Mouse (Mus musculus) neural tube, embryonic 13.5 days (tissue): Measurements from ENCODE around the gene Jakmip3. TPM values are rescaled to one million over a fixed set of nuclear protein-coding genes. Genes with fewer than 3 reads are reported as not detected.

Experiments
- ATAC-seq: fragments of 200-750 bp; cut with Nextera tagmentation; 2 replicates; pipeline ENCODE4 v1.8.0; 2017; ENCODE audit warnings: low read depth, mild to moderate bottlenecking, moderate TSS enrichment, moderate library complexity
- H3K27ac ChIP-seq: fragments of 300-500 bp; sonication (generic); replicated peaks from 2 replicates; pipeline ENCODE4 v1.5.1; 2015; ENCODE audit warnings: moderate library complexity, mild to moderate bottlenecking, inconsistent platforms
- H3K27me3 ChIP-seq: fragments of 300-500 bp; sonication (generic); 2 replicates; pipeline ENCODE4 v1.6.1; 2015; ENCODE audit warnings: mild to moderate bottlenecking, inconsistent platforms
- H3K36me3 ChIP-seq: fragments of 300-500 bp; sonication (generic); 2 replicates; pipeline ENCODE4 v1.6.1; 2015; ENCODE audit warnings: mild to moderate bottlenecking, inconsistent platforms
- H3K4me1 ChIP-seq: fragments of 300-500 bp; sonication (generic); replicated peaks from 2 replicates; pipeline ENCODE4 v1.6.1; 2015; ENCODE audit warnings: inconsistent platforms
- H3K4me2 ChIP-seq: fragments of 300-500 bp; sonication (generic); 2 replicates; pipeline ENCODE4 v1.6.1; 2015; ENCODE audit warnings: inconsistent platforms, mild to moderate bottlenecking, moderate library complexity
- H3K4me3 ChIP-seq: fragments of 300-500 bp; sonication (generic); 2 replicates; pipeline ENCODE4 v1.5.1; 2015; ENCODE audit warnings: mild to moderate bottlenecking, inconsistent platforms
- H3K9ac ChIP-seq: fragments of 300-500 bp; sonication (generic); 2 replicates; pipeline ENCODE4 v1.6.1; 2015; ENCODE audit warnings: moderate library complexity, mild to moderate bottlenecking, inconsistent platforms
- H3K9me3 ChIP-seq: fragments of 300-500 bp; sonication (generic); 2 replicates; pipeline ENCODE4 v1.6.1; 2016; ENCODE audit warnings: inconsistent platforms
- WGBS: fragments of 180-500 bp; shearing (Covaris S2); methylation state at CpG from one replicate; pipeline ENCODE4 v1.1.7; 2015; 5-methylcytosine and 5-hydroxymethylcytosine counted together
- polyA plus RNA-seq: library from polyadenylated mRNA; unstranded; fragments of >200 nt; fragmentation: Nextera tagmentation; extraction: Ambion mirVana; gene quantifications from 2 replicates; pipeline ENCODE4 v1.2.1, GENCODE M21; 2015

Gene Jakmip3
- polyA plus RNA-seq, 1 experiment from 2014 or later, result 5.1 TPM

- no peaks in the 10 kb centered on the region for H3K9me3 ChIP-seq
- peak overlapping the region; percentile 58 for H3K4me2 ChIP-seq
- peak overlapping the region; percentile 27 for H3K4me3 ChIP-seq
- H3K27ac ChIP-seq, result no peak overlapping the region; the same call in 1 of the 2 replicates
- 7% methylated on average over 26 of the region's 26 CpGs for WGBS
- no peaks in the 10 kb centered on the region for H3K36me3 ChIP-seq
- peak overlapping the region; percentile 42; the same call in 1 of the 2 replicates for H3K9ac ChIP-seq
- H3K27me3 ChIP-seq, result peaks cover 3% of the 10 kb centered on the region; the same call in 1 of the 2 replicates
- H3K4me1 ChIP-seq, result peaks cover 11% of the 10 kb centered on the region
- ATAC-seq, result peak; percentile 53
Measured at GRCm38 (mm10) chr7:138919156-138919944, 21.2 kb upstream of the Jakmip3 start.

DNA sequence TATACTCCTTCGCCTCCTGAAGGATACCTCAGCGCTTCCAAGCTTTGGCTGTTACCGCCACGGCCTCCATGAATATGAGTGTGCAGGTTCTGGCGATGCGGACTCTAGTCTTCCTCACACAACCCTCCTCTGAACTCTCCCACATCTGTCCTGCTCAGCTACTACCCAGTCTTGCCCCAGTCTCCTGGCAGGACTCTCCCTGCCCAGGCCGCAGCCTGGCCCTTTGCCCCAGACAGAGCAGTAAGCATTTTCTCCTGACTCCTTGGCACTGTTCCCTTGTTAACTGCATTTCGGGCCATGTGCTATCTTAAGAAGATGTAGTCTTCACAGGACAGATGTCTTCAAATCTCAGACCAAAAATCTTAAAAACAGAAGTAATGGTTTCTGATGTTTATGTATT is 18.9 kb upstream of the Jakmip3 start:
- peaks cover 3% of the 10 kb centered on the region for H3K27me3 ChIP-seq
- H3K9me3 ChIP-seq, result no peaks in the 10 kb centered on the region
- H3K36me3 ChIP-seq, result no peaks in the 10 kb centered on the region
- ATAC-seq, result no peak
- WGBS, result 92% methylated on average over 8 of the region's 8 CpGs
- no peak overlapping the region for H3K4me2 ChIP-seq
- no peak overlapping the region for H3K27ac ChIP-seq
- no peak overlapping the region for H3K4me3 ChIP-seq
- H3K9ac ChIP-seq, result no peak overlapping the region
- H3K4me1 ChIP-seq, result peaks cover 11% of the 10 kb centered on the region

- 9% methylated on average over 3 of the region's 3 CpGs for WGBS
- Histone ChIP-seq H3K9me3 (no peaks in the 10 kb centered on the region), H3K4me2 (no peak overlapping the region), H3K4me1 (peaks cover 10% of the 10 kb centered on the region), H3K4me3 (no peak overlapping the region), H3K27me3 (peaks cover 3% of the 10 kb centered on the region), H3K36me3 (no peaks in the 10 kb centered on the region), H3K27ac (no peak overlapping the region), H3K9ac (no peak overlapping the region)
- ATAC-seq, result no peak
Measured at GRCm38 (mm10) chr7:138923756-138924425, 16.6 kb upstream of the Jakmip3 start.

DNA sequence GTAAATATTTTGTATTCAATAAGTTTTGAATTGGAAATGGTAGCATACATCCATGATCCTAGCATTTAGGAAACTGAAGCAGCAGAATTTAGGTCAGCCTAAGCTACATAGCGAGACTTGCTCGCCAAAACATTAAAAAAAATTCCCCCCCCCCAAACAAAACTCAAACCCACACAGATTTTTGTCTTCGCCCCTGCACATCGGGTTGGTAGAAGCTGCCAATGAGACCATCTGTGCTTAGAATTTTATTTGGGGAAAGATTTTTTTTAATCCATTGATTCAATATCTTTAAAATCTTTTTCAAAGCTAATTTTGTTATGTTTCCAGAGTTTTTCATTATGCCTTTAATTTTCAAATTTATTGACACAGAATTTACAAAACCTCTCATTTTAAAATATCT is 12.1 kb upstream of the Jakmip3 start:
- Histone ChIP-seq H3K36me3 (no peaks in the 10 kb centered on the region), H3K27me3 (no peaks in the 10 kb centered on the region; the same call in 1 of the 2 replicates), H3K9me3 (no peaks in the 10 kb centered on the region), H3K27ac (no peak overlapping the region), H3K4me3 (no peak overlapping the region), H3K4me1 (no peaks in the 10 kb centered on the region), H3K9ac (no peak overlapping the region), H3K4me2 (no peak overlapping the region)
- WGBS, result 92% methylated on average over 4 of the region's 4 CpGs
- ATAC-seq, result no peak

DNA sequence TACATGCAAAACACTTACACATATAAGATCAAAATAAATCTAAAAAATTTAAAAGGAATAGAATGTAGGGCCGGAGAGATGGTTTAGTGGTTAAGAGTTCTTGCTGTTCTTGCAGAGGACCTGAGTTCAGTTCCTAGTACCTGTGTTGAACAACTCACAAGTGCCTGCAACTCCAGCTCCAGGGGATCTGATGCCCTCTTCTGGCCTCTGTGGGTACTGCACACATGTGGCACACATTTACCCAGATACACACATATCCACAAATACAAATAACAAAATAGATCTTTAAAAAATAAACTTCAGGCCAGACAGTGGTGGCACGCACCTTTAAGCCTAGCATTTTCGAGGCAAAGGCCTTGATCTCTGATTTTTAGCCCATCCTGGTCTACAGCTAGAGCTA is 6.0 kb upstream of the Jakmip3 start:
- Histone ChIP-seq H3K27me3 (peaks cover 20% of the 10 kb centered on the region), H3K27ac (no peak overlapping the region), H3K9ac (no peak overlapping the region), H3K4me2 (no peak overlapping the region), H3K4me1 (no peaks in the 10 kb centered on the region), H3K9me3 (no peaks in the 10 kb centered on the region), H3K36me3 (no peaks in the 10 kb centered on the region), H3K4me3 (no peak overlapping the region)
- 86% methylated on average over 3 of the region's 3 CpGs for WGBS
- no peak for ATAC-seq

GRCm38 (mm10) chr7:138938991-138939390 is 1.5 kb upstream of the Jakmip3 start:
- no peaks in the 10 kb centered on the region for H3K9me3 ChIP-seq
- H3K27ac ChIP-seq, result no peak overlapping the region
- no peak overlapping the region for H3K4me3 ChIP-seq
- no peak overlapping the region for H3K4me2 ChIP-seq
- H3K36me3 ChIP-seq, result no peaks in the 10 kb centered on the region
- H3K4me1 ChIP-seq, result peaks cover 21% of the 10 kb centered on the region
- no peak overlapping the region for H3K9ac ChIP-seq
- 82% methylated on average over 7 of the region's 7 CpGs for WGBS
- ATAC-seq, result no peak
- peaks cover 65% of the 10 kb centered on the region for H3K27me3 ChIP-seq

DNA sequence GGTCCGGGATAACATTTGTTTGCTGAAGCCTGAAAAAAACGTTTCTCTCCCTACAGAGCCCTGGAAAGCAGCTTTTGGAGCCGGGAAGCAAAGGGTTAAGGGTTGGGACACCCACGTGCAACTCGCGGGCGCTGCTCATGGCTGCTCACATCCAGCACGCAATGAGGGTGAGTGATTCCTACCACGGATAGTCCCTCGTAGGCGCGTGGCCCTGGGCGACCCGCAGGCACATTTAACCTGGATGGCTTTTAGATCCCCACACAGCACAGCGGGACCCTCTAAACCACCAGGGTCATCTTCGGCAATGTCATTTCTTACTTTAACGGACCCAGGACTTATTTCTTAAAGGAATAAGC is 296 bp upstream of the Jakmip3 start:
- peaks cover 21% of the 10 kb centered on the region for H3K4me1 ChIP-seq
- peak overlapping the region; percentile 84 for H3K4me2 ChIP-seq
- peaks cover 71% of the 10 kb centered on the region for H3K27me3 ChIP-seq
- peak; percentile 80 for ATAC-seq
- H3K4me3 ChIP-seq, result peak overlapping the region; percentile 52
- 2% methylated on average over 17 of the region's 17 CpGs for WGBS
- no peaks in the 10 kb centered on the region for H3K36me3 ChIP-seq
- H3K9me3 ChIP-seq, result no peaks in the 10 kb centered on the region
- H3K27ac ChIP-seq, result peak overlapping the region; percentile 64
- H3K9ac ChIP-seq, result peak overlapping the region; percentile 77

DNA sequence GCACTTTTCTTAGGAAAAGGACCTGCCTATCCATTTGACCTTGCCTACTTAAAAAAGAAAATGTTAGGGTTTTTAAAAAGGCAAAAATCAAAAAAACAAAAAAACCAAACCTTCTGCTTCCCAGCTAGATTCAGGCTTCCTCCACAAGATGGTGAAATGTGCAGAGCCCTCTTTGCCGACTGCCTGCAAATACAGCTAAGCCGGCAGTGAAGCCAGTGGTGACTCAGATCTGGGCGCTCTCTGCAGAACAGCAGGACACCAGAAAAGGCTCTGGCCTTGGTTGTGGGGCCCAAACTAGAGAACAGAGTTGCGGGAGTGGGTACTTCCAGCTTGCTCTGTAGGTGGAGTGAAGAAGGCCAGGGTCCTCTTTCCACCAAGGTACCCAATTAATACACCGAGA is 1.0 kb downstream of the Jakmip3 start:
- 24% methylated on average over 5 of the region's 5 CpGs for WGBS
- H3K9me3 ChIP-seq, result no peaks in the 10 kb centered on the region
- peaks cover 21% of the 10 kb centered on the region for H3K4me1 ChIP-seq
- peaks cover 71% of the 10 kb centered on the region for H3K27me3 ChIP-seq
- no peaks in the 10 kb centered on the region for H3K36me3 ChIP-seq
- peak overlapping the region; percentile 77 for H3K9ac ChIP-seq
- H3K4me3 ChIP-seq, result peak overlapping the region; percentile 52
- no peak for ATAC-seq
- H3K27ac ChIP-seq, result 0 out of 2 replicates have a peak overlapping the region, but pooled peaks have one; percentile 64
- H3K4me2 ChIP-seq, result peak overlapping the region; percentile 84

DNA sequence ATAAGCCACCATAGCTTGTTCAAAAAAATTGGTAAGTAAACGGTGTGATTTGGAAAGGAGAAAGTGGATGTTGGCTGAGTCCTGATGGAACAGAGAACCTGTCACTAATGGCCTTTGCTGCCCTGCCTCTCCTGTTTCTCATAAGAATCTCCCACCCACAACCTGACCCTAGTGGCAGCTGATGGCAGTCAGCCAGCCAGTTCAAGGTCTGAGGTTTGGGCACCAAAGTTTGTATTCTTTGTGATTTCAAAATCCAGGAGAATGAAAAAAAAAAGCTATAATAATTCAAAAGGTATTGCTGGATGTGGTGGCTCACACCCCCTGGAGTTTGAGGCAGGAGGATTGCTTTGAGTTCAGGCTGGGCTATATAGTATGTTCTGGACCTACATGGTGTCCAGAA is 1.8 kb downstream of the Jakmip3 start:
- no peak for ATAC-seq
- Histone ChIP-seq H3K4me1 (peaks cover 21% of the 10 kb centered on the region), H3K27me3 (peaks cover 71% of the 10 kb centered on the region), H3K4me2 (no peak overlapping the region), H3K9ac (no peak overlapping the region), H3K36me3 (no peaks in the 10 kb centered on the region), H3K4me3 (no peak overlapping the region), H3K27ac (no peak overlapping the region), H3K9me3 (no peaks in the 10 kb centered on the region)
- WGBS, result 89% methylated on average over 1 of the region's 1 CpGs

GRCm38 (mm10) chr7:138945668-138946067 is 5.1 kb downstream of the Jakmip3 start:
- Histone ChIP-seq H3K4me3 (no peak overlapping the region), H3K4me1 (peaks cover 13% of the 10 kb centered on the region), H3K9me3 (no peaks in the 10 kb centered on the region), H3K9ac (no peak overlapping the region), H3K4me2 (no peak overlapping the region), H3K36me3 (no peaks in the 10 kb centered on the region), H3K27me3 (peaks cover 40% of the 10 kb centered on the region), H3K27ac (no peak overlapping the region)
- 65% methylated on average over 3 of the region's 3 CpGs for WGBS
- no peak for ATAC-seq

- no peak overlapping the region for H3K4me2 ChIP-seq
- H3K4me3 ChIP-seq, result no peak overlapping the region
- H3K9me3 ChIP-seq, result no peaks in the 10 kb centered on the region
- H3K27me3 ChIP-seq, result peaks cover 19% of the 10 kb centered on the region
- no peak overlapping the region for H3K9ac ChIP-seq
- no peak overlapping the region for H3K27ac ChIP-seq
- 79% methylated on average over 8 of the region's 8 CpGs for WGBS
- no peaks in the 10 kb centered on the region for H3K4me1 ChIP-seq
- H3K36me3 ChIP-seq, result no peaks in the 10 kb centered on the region
- ATAC-seq, result no peak
Measured at GRCm38 (mm10) chr7:138947741-138948140, 7.2 kb downstream of the Jakmip3 start.

DNA sequence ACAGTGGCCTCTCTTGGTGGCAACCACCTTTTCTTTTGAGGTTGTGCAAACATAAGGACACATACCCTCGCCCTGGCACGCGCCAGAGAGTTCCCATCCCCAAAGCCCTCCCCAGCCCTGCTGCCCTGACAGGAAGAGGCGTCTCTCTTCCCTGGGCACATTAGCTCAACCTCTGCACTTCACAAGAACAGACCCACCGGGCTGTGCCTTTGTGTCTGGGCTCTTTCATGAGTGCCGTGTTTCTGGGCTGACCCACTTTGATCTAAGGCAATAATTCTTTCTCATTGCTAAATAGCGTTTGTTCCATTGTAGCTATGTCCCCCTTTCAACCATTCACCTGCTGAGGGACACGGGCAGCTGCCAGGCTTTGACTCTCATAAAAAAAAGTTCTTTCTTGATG is 7.8 kb downstream of the Jakmip3 start:
- Histone ChIP-seq H3K9ac (no peak overlapping the region), H3K4me2 (no peak overlapping the region), H3K9me3 (no peaks in the 10 kb centered on the region), H3K27me3 (peaks cover 13% of the 10 kb centered on the region), H3K4me3 (no peak overlapping the region), H3K36me3 (no peaks in the 10 kb centered on the region), H3K27ac (no peak overlapping the region), H3K4me1 (no peaks in the 10 kb centered on the region)
- 6% methylated on average over 8 of the region's 8 CpGs for WGBS
- no peak for ATAC-seq
